Comparison of ENCODE assay signal across 9 mouse cellular contexts in genomic region chr11:35750578-35750977, GRCm38 (mm10). TPM values are rescaled to one million over a fixed set of nuclear protein-coding genes. Genes with fewer than 3 reads are reported as not detected.
DNase-seq lines count a peak whose midpoint lies in the region; ATAC-seq and TF ChIP-seq lines count a peak whose summit lies in the region.
"Had no signal": no experiment of that assay in that cellular context is flagged by ENCODE, and none has a peak within 500 bp of the region (broad histone marks: within the 10 kb centered on the region; RNA-seq: fewer than 3 reads in every experiment).

No protein-coding gene starts in this region.

- no peak for ATAC-seq in limb, embryonic 14.5 days (ENCODE audit: low FRiP score, low read depth)
- peak; percentile 70; the same call in 1 of the 2 replicates for ATAC-seq in lung, embryonic 16.5 days (ENCODE audit: low read depth)

- H3K27ac ChIP-seq in limb, embryonic 14.5 days (replicated peaks; ENCODE audit: low read depth, low read length), result no peak overlapping the region
- no peak overlapping the region for H3K27ac ChIP-seq in limb, embryonic 10.5 days
- H3K27ac ChIP-seq in lung, embryonic 16.5 days (ENCODE audit: low read length), result no peak overlapping the region
- H3K27ac ChIP-seq: liver, embryonic 13.5 days had no signal

- WGBS in limb, embryonic 14.5 days, result 60% methylated on average over 8 of the region's 8 CpGs
- 71% methylated on average over 8 of the region's 8 CpGs for WGBS in limb, embryonic 10.5 days
- WGBS in lung, embryonic 16.5 days, result 58% methylated on average over 8 of the region's 8 CpGs

- TF ChIP-seq POLR2A in limb, embryonic 14.5 days (IDR thresholded peaks at IDR 0.05; ENCODE audit: borderline replicate concordance, extremely low read depth, insufficient read depth, insufficient read length), result no peak

- H3K9ac ChIP-seq in limb, embryonic 14.5 days (ENCODE audit: low read depth, low read length, severe bottlenecking), result no peak overlapping the region
- no peak overlapping the region for H3K9ac ChIP-seq in lung, embryonic 16.5 days (ENCODE audit: low read length)
- H3K9ac ChIP-seq: liver, embryonic 13.5 days had no signal

- H3K4me2 ChIP-seq in limb, embryonic 14.5 days (replicated peaks; ENCODE audit: low read depth, low read length, severe bottlenecking), result no peak overlapping the region
- H3K4me2 ChIP-seq in lung, embryonic 16.5 days (ENCODE audit: low read depth, low read length), result no peak overlapping the region
- H3K4me2 ChIP-seq: liver, embryonic 13.5 days had no signal

- no peaks in the 10 kb centered on the region; the same call in 1 of the 2 replicates for H3K4me1 ChIP-seq in limb, embryonic 14.5 days (ENCODE audit: control insufficient read depth, insufficient read depth, low read length)
- H3K4me1 ChIP-seq in limb, embryonic 10.5 days, result no peaks in the 10 kb centered on the region
- no peaks in the 10 kb centered on the region for H3K4me1 ChIP-seq in lung, embryonic 16.5 days (replicated peaks; ENCODE audit: control insufficient read depth, insufficient read depth, low read length)
- H3K4me1 ChIP-seq: liver, embryonic 13.5 days had no signal

- no peak overlapping the region for H3K4me3 ChIP-seq in limb, embryonic 14.5 days (replicated peaks; ENCODE audit: low read length)
- no peak overlapping the region for H3K4me3 ChIP-seq in limb, embryonic 10.5 days
- no peak overlapping the region for H3K4me3 ChIP-seq in lung, embryonic 16.5 days (ENCODE audit: low read length)
- H3K4me3 ChIP-seq: liver, embryonic 13.5 days had no signal

- intact Hi-C loops in heart, postnatal 25 days (cut with DNase I), result no loop called here
- intact Hi-C loops in left cerebral cortex, postnatal 25 days (cut with DNase I), result no loop called here

- peak; percentile 29 for DNase-seq in limb, embryonic 14.5 days (ENCODE audit: low spot score)
- DNase-seq in limb, embryonic 10.5 days (ENCODE audit: low spot score), result no peak
- DNase-seq in heart, postnatal 25 days (ENCODE audit: low spot score), result peak; percentile 10
- DNase-seq in urinary bladder, postnatal 36 days (ENCODE audit: low spot score in 2 of 2), result peak; percentile 79 to 89
- no peak for DNase-seq in T-cell, adult 2 months (ENCODE audit: low spot score)
- DNase-seq in left cerebral cortex, postnatal 25 days (ENCODE audit: low spot score in 2 of 2), result no peak
- no peak for DNase-seq in frontal cortex, adult 2 months (ENCODE audit: extremely low spot score in 1 of 2, low spot score in 1 of 2)
- DNase-seq: liver, embryonic 13.5 days had no signal

- H3K27me3 ChIP-seq in limb, embryonic 14.5 days (ENCODE audit: control insufficient read depth, insufficient read depth, low read length), result no peaks in the 10 kb centered on the region
- no peaks in the 10 kb centered on the region for H3K27me3 ChIP-seq in limb, embryonic 10.5 days (ENCODE audit: low read depth, poor library complexity, severe bottlenecking)
- H3K27me3 ChIP-seq in lung, embryonic 16.5 days (ENCODE audit: control insufficient read depth, insufficient read depth, low read depth, low read length), result no peaks in the 10 kb centered on the region
- H3K27me3 ChIP-seq: liver, embryonic 13.5 days had no signal

- no peaks in the 10 kb centered on the region for H3K36me3 ChIP-seq in limb, embryonic 14.5 days (ENCODE audit: control insufficient read depth, insufficient read depth, low read length)
- no peaks in the 10 kb centered on the region for H3K36me3 ChIP-seq in limb, embryonic 10.5 days
- no peaks in the 10 kb centered on the region for H3K36me3 ChIP-seq in lung, embryonic 16.5 days (ENCODE audit: control insufficient read depth, insufficient read depth, low read length)
- H3K36me3 ChIP-seq: liver, embryonic 13.5 days had no signal

- no peaks in the 10 kb centered on the region for H3K9me3 ChIP-seq in limb, embryonic 14.5 days (ENCODE audit: control insufficient read depth, low read length)
- no peaks in the 10 kb centered on the region for H3K9me3 ChIP-seq in limb, embryonic 10.5 days (replicated peaks)
- no peaks in the 10 kb centered on the region for H3K9me3 ChIP-seq in lung, embryonic 16.5 days (ENCODE audit: control insufficient read depth, low read length)
- H3K9me3 ChIP-seq: liver, embryonic 13.5 days had no signal

RNA-seq across cellular contexts. Expression of gene Pank3, which starts 18.7 kb away (rescaled TPM):
- polyA plus RNA-seq in limb, embryonic 14.5 days (2012; rRNA removed), result 20.4 and 23.3 TPM in 2 replicates
- 20.3 and 23.5 TPM in 2 replicates for polyA plus RNA-seq in limb, embryonic 14.5 days (2014; fragmentation: Nextera tagmentation; extraction: Ambion mirVana)
- polyA plus RNA-seq in limb, embryonic 10.5 days (2016; fragmentation: Nextera tagmentation; extraction: Ambion mirVana), result 9.9 and 14.1 TPM in 2 replicates
- 10 to 100 TPM; 22.1 to 24.6 TPM for total RNA-seq in heart, postnatal 25 days (2021)
- polyA plus RNA-seq in lung, embryonic 16.5 days (2015; fragmentation: Nextera tagmentation; extraction: Ambion mirVana), result 11.8 and 13.2 TPM in 2 replicates
- total RNA-seq in left cerebral cortex, postnatal 25 days (2021), result 10 to 100 TPM; 40.9 to 43.0 TPM
- polyA plus RNA-seq in frontal cortex, adult 2 months (2012; rRNA removed), result 22.2 and 22.8 TPM in 2 replicates

RNA-seq across cellular contexts. Expression of gene Fbll1, which starts 48.1 kb away (rescaled TPM):
- polyA plus RNA-seq in limb, embryonic 14.5 days (2012; rRNA removed), result 0.15 TPM in 2 replicates
- not detected in 2 replicates for polyA plus RNA-seq in limb, embryonic 14.5 days (2014; fragmentation: Nextera tagmentation; extraction: Ambion mirVana)
- not detected in 2 replicates for polyA plus RNA-seq in limb, embryonic 10.5 days (2016; fragmentation: Nextera tagmentation; extraction: Ambion mirVana)
- total RNA-seq in heart, postnatal 25 days (2021), result not detected
- not detected in 2 replicates for polyA plus RNA-seq in lung, embryonic 16.5 days (2015; fragmentation: Nextera tagmentation; extraction: Ambion mirVana)
- total RNA-seq in left cerebral cortex, postnatal 25 days (2021), result 10 to 100 TPM; 42.0 to 45.3 TPM
- 64.2 and 74.0 TPM in 2 replicates for polyA plus RNA-seq in frontal cortex, adult 2 months (2012; rRNA removed)
- polyA plus RNA-seq: liver, embryonic 13.5 days had no signal

Comparison
In these comparisons a context has a peak if more than half of its experiments do, and no peak if none do; other contexts are left out.
1. DNase-seq: peak in limb, embryonic 14.5 days (single experiment), heart, postnatal 25 days (single experiment) and urinary bladder, postnatal 36 days (2 of 2); none in limb, embryonic 10.5 days (single experiment), T-cell, adult 2 months (single experiment), left cerebral cortex, postnatal 25 days (0 of 2) and frontal cortex, adult 2 months (0 of 2).
2. RNA of gene Fbll1, which starts 48.1 kb away (polyA plus RNA-seq): 64.2 to 74.0 TPM in frontal cortex, adult 2 months; 0.15 TPM in limb, embryonic 14.5 days, not detected in lung, embryonic 16.5 days and not detected in limb, embryonic 10.5 days; every median in the first group is over 10 times any median in the second.